Mouse (Mus musculus): Measurements from ENCODE around the gene Tacc2. TPM values are rescaled to one million over a fixed set of nuclear protein-coding genes. Genes with fewer than 3 reads are reported as not detected.

Gene Tacc2
- total and polyA plus RNA-seq, 3 experiments: 3.5 to 21.5 TPM; not detected in 1

GRCm38 (mm10) chr7:130773171-130773830 lies 196.1 kb downstream of the Tacc2 start (continued):
- no peak for TF ChIP-seq POLR2AphosphoS5 (IDR thresholded peaks at IDR 0.05; ENCODE audit: borderline replicate concordance, low read depth, low read length)
- 0 out of 2 replicates have a peak, but pooled peaks have one; percentile 11 for TF ChIP-seq SIN3A (IDR thresholded peaks at IDR 0.05; ENCODE audit: low read length)
- no peak for TF ChIP-seq ETS1 (IDR thresholded peaks at IDR 0.05; ENCODE audit: low read depth, low read length)
- TF ChIP-seq TAL1 (IDR thresholded peaks at IDR 0.05; ENCODE audit: low read length): no peak
- no peak for TF ChIP-seq GATA1 (IDR thresholded peaks at IDR 0.05; ENCODE audit: low read depth, low read length)
- TF ChIP-seq HCFC1 (IDR thresholded peaks at IDR 0.05; ENCODE audit: low read depth, low read length): no peak
- TF ChIP-seq CTCF (IDR thresholded peaks at IDR 0.05 in 2 of 3, conservative IDR thresholded peaks at IDR 0.05 in 1 of 3; ENCODE audit: control insufficient read depth in 1 of 3, insufficient read depth in 1 of 3, low read depth in 2 of 3, low read length in 3 of 3, poor library complexity in 1 of 3, severe bottlenecking in 1 of 3): peak; percentile 82 to 90 (median 82)
- TF ChIP-seq TBP (IDR thresholded peaks at IDR 0.05; ENCODE audit: low read depth, low read length): no peak
- peak; percentile 54 for TF ChIP-seq ZC3H11A (IDR thresholded peaks at IDR 0.05; ENCODE audit: low read depth, low read length)
- no peak for TF ChIP-seq JUND (IDR thresholded peaks at IDR 0.05; ENCODE audit: low read depth, low read length)

- H3K79me2 ChIP-seq (ENCODE audit: control insufficient read depth, insufficient read depth, low read length, poor library complexity): no peaks in the 10 kb centered on the region
- no peaks in the 10 kb centered on the region for H3K9me3 ChIP-seq (replicated peaks; ENCODE audit: insufficient read depth, low read length)
- peak; percentile 83 for DNase-seq (ENCODE audit: low read depth, low spot score)
- peak within 1 kb of the TSS; percentile 41 to 42 for H3K4me3 ChIP-seq (ENCODE audit: control insufficient read depth in 1 of 2, insufficient read depth in 1 of 2, low read depth in 2 of 2, low read length in 2 of 2)
- H3K27me3 ChIP-seq (ENCODE audit: control insufficient read depth in 1 of 2, insufficient read depth in 2 of 2, low read length in 2 of 2): no peaks in the 10 kb centered on the region
- peaks cover 3 to 8% of the 10 kb centered on the region in 2 experiments; a peak in 3 of 4 replicates for H3K4me1 ChIP-seq (ENCODE audit: control insufficient read depth in 1 of 2, insufficient read depth in 2 of 2, low read length in 2 of 2)
- H3K9ac ChIP-seq (ENCODE audit: control insufficient read depth, low read depth, low read length, poor library complexity, severe bottlenecking): peak within 1 kb of the TSS; percentile 7
- H3K36me3 ChIP-seq (ENCODE audit: control insufficient read depth in 1 of 2, insufficient read depth in 2 of 2, low read length in 2 of 2): peaks cover 0 to 4% of the 10 kb centered on the region in 2 experiments; a peak in 1 of 4 replicates
- H3K27ac ChIP-seq (ENCODE audit: control insufficient read depth, low read depth, low read length): peak within 1 kb of the TSS; percentile 9
- TF ChIP-seq ZMIZ1 (IDR thresholded peaks at IDR 0.05; ENCODE audit: low read depth, low read length) (no peak), POLR2AphosphoS5 (IDR thresholded peaks at IDR 0.05; ENCODE audit: borderline replicate concordance, low read depth, low read length) (no peak), GABPA (IDR thresholded peaks at IDR 0.05; ENCODE audit: low read depth, low read length) (no peak), RCOR1 (IDR thresholded peaks at IDR 0.05; ENCODE audit: low read depth, low read length) (0 out of 2 replicates have a peak, but pooled peaks have one; percentile 13), MXI1 (IDR thresholded peaks at IDR 0.05; ENCODE audit: low read depth, low read length) (peak; percentile 82), MAZ (IDR thresholded peaks at IDR 0.05; ENCODE audit: low read depth, low read length) (no peak), MYC (IDR thresholded peaks at IDR 0.05; ENCODE audit: low read depth, low read length) (no peak), EP300 (IDR thresholded peaks at IDR 0.05; ENCODE audit: low read depth in 1 of 2, low read length in 2 of 2) (peak; percentile 44 to 59), MAX (IDR thresholded peaks at IDR 0.05; ENCODE audit: low read length) (no peak), RAD21 (IDR thresholded peaks at IDR 0.05; ENCODE audit: low read depth, low read length) (no peak), ELF1 (IDR thresholded peaks at IDR 0.05; ENCODE audit: low read depth, low read length) (peak; percentile 96), POLR2AphosphoS2 (IDR thresholded peaks at IDR 0.05; ENCODE audit: low read length) (no peak), SIN3A (IDR thresholded peaks at IDR 0.05; ENCODE audit: low read length) (peak; percentile 83), JUND (IDR thresholded peaks at IDR 0.05; ENCODE audit: low read depth, low read length) (no peak), MEF2A (IDR thresholded peaks at IDR 0.05; ENCODE audit: extremely low read depth, insufficient replicate concordance, low read depth, low read length, poor library complexity, severe bottlenecking) (no peak), TCF12 (IDR thresholded peaks at IDR 0.05; ENCODE audit: low read depth, low read length) (peak; percentile 43), HCFC1 (IDR thresholded peaks at IDR 0.05; ENCODE audit: low read depth, low read length) (peak; percentile 75), GATA1 (IDR thresholded peaks at IDR 0.05; ENCODE audit: low read depth, low read length) (peak; percentile 80), NRF1 (IDR thresholded peaks at IDR 0.05; ENCODE audit: insufficient read depth, low read depth, low read length, poor library complexity, severe bottlenecking) (no peak), ZKSCAN1 (IDR thresholded peaks at IDR 0.05; ENCODE audit: low read depth, low read length) (no peak), TBP (IDR thresholded peaks at IDR 0.05; ENCODE audit: low read depth, low read length) (peak; percentile 38; the same call in 1 of the 2 replicates), ETS1 (IDR thresholded peaks at IDR 0.05; ENCODE audit: low read depth, low read length) (peak; percentile 49; the same call in 1 of the 2 replicates), NELFE (IDR thresholded peaks at IDR 0.05; ENCODE audit: low read depth, low read length) (no peak), ZNF384 (IDR thresholded peaks at IDR 0.05; ENCODE audit: low read depth, low read length) (no peak), UBTF (IDR thresholded peaks at IDR 0.05; ENCODE audit: borderline replicate concordance, insufficient read depth, low read depth, low read length) (no peak), BHLHE40 (IDR thresholded peaks at IDR 0.05; ENCODE audit: borderline replicate concordance, low read depth, low read length) (no peak), ZC3H11A (IDR thresholded peaks at IDR 0.05; ENCODE audit: low read depth, low read length) (no peak), POLR2A (IDR thresholded peaks at IDR 0.05; ENCODE audit: control insufficient read depth in 1 of 2, insufficient read depth in 1 of 2, low read depth in 1 of 2, low read length in 2 of 2, poor library complexity in 1 of 2) (no peak), CHD2 (IDR thresholded peaks at IDR 0.05; ENCODE audit: low read length) (no peak)
Observed at GRCm38 (mm10) chr7:130773914-130774630, 196.8 kb downstream of the Tacc2 start, which contains the start of gene Btbd16. TSS of gene Btbd16 (plus strand) at chr7:130774069.
